Mouse (Mus musculus) urinary bladder, postnatal 4 days (tissue): ENCODE measurements around the gene Eps8.
A peak's percentile ranks its signal among the peaks of the same experiment; 100 is the strongest.
"Not testable (repeated sequence)": the region's sequence is repeated elsewhere in the genome, so short reads cannot be mapped to it uniquely, and the experiment has no call there.

ENCODE experiments used
- DNase-seq, 2 experiments: peaks; one replicate each; pipeline ENCODE4 v3.0.0; 2021 to 2022; ENCODE audit warnings: low spot score in 2 of 2

Eps8 gene

DNA sequence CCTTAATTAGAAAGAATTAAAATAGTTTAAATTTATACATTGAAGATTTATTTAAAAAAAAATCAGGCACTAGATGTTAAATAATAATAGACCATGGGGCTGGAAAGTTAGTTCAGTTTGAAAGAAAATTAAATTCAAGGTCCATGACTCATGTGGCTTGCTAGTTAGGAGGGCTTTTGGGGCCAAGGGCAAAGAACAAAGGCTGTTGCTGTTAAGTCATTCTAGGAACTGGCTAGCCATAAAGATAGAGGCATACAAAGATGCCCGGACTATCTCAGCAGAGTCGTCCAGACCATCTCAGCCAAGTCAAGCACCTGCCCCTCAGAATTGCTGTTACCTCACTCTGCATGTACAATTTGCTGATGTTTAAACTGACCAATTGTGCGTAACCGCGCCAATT lies 179.0 kb downstream of the Eps8 start:
- not testable (repeated sequence) for DNase-seq

DNA sequence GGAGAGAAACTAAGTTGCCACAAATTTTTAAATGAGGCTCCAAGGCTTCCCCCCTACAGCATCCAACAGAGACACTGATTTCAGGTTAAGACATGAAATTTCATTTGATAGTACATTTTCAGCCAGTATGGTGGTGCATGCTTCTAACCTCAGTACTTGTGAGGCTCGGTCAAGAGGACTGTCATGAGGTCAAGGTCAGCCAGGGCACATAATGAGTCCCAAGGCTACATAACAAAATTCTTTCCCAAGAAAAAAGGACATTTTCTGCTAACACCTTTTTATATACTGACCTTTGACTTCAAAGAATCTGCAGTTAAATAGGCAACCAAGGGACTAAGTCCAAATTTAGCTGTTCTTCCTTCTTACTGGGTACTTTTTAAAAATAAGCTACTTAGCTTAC lies 181.2 kb downstream of the Eps8 start:
- DNase-seq, result no peak

- no peak for DNase-seq
These were observed 182.5 kb downstream of the Eps8 start for GRCm38 (mm10) chr6:137472129-137472528.

DNA sequence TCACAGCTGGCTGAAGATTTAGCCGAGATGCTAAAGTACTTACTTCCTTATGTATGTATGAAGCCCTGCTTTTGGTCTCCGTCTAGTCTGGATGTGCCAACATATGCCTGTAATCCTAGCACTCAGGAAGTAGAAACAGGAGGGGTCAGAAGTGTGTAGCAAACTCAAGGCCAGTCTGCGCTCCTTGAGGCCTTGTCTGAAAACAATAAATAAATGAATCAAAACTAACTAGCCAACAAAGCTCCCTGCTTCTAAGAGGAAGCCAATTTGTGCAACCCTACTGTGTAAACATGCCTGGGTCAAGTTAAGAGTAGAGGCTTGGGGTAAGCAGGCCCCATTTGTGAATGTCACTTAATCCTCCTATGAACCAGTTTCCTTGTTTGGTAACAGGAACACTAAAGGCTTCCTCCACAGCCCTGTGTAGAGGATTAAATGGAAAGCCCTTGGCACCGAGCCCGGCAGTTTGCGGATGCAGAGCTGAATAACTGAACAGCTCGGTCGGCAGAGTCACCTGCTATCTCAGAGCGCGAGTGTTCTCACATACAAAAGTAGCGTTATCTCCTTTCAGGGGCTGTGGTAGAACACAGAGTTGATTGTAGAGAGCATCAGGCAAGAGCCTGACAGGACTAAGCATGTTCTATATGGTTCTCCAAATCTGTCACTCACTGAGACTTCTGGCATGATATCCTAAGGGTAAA lies 183.6 kb downstream of the Eps8 start:
- DNase-seq, result peak; percentile 77 to 89

DNA sequence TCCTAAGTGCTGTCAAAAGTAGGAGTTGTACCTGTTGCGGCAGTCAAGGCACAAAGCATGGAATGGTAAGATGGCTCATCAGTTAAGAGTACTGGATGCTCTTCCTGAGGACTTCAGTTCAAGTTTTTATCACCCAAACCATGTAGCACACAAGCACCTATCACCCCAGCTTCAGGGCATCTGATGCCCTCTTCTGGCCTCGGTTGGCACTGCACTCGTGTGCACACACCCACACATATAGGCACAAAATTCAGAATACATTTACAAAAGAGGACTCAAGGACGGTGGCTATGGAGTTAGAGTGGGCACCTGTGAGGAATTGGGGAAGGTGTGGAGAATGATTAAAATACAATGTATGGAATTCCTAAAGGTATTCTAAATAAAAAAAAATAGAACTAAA lies 185.1 kb downstream of the Eps8 start:
- no peak for DNase-seq

DNA sequence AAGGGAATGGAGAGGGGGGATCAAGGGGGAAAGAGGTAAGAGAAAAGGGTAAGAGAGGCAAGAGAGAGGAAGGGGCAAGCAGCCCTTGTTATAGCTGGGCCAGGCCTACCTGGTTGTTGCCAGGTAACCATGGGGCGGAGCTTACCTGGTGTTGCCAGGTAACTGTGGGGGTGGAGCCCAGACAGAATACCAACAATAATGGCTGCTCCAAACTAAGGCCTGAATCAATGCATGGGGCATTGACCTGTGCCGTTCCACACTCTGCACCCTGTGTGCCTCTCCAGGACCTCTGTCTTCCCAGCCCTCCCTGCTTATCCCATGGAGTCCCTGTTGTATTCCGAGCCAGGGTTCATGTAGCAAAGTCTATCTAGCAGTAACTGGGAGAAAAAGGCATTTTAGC lies 187.0 kb downstream of the Eps8 start:
- no peak for DNase-seq

DNA sequence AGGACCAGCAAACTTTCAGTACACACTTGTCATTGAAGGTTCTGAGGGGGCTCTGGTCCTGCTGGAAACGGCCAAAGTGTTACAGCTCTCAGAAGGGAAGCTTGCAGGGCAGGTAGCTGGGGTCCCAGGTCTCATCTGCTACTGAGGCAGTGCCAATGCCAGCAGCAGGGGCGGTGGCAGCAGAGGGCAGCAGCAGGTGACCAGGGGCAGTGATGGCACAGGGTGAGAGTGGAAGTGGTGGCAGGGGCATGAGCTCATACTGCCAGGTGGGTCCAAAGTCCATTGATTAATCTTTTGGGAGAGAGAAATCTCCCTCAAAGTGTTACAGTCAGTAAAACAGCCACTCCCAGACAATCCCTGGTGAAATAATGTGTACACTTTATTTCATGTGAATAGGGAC lies 188.4 kb downstream of the Eps8 start:
- no peak for DNase-seq

GRCm38 (mm10) chr6:137465253-137465652 lies 189.4 kb downstream of the Eps8 start:
- DNase-seq, result peak in 1 of 2 experiments; percentile 44

DNA sequence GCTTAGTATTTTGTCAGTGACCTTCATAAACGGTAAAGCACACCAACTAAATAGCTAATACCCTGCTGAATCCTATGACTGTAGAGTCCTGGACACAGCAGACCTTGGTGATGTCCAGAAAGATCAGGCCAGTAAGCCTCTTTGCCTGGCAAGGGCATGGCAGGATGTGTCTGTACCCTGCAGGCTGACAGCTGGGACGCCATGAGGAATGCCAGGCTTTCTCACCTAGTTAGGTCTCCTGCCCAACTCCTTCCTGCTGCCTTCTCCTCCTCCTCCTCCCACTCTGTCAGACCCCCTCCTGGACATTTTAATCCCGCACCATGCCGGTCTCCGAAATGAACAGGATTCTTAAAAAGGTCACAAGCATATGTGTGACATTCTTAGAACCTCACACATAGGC lies 190.9 kb downstream of the Eps8 start:
- DNase-seq, result no peak

DNA sequence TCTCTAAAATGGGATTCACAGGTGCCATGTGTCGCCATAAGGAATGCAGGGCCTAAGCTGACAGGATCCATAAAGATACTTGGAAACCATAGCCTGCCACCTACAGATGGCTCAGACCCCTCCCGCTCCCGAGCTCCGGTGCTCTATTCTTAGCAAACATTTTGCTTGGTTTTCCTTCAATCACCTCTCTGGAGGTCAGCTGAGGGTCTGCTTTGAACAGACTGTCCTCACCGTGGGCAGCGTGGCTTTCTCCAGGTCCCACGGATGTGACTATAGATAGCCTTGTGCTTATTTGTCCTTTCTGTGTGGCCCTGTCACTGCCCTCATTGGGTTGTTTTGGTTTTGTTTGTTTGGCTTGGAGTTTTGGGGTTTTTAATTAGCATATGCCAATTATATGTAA lies 196.5 kb downstream of the Eps8 start:
- no peak for DNase-seq

- peak in 1 of 2 experiments; percentile 25 for DNase-seq
These were observed 197.5 kb downstream of the Eps8 start for GRCm38 (mm10) chr6:137457210-137457609.

DNA sequence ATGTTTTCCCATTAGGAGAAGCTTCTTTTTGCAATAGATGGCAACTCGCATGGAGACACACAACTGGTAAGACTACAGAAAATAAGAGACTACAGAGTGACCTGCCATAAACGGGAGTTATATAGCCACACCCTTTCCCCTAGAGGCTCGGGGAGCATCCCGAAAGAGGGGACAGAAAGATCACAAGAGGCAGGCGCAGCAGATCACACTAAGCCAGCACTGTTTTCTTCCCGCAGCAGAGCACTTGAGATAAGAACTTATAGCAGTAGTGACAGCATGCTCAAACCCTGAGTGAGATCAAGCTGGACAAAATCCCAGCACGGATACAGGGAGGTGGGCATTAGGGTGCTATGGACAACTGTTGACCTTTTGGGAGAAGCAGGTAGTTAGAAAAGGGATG lies 198.6 kb downstream of the Eps8 start:
- no peak for DNase-seq

GRCm38 (mm10) chr6:137455537-137456041 lies 199.1 kb downstream of the Eps8 start:
- peak in 1 of 2 experiments; percentile 42 for DNase-seq

DNA sequence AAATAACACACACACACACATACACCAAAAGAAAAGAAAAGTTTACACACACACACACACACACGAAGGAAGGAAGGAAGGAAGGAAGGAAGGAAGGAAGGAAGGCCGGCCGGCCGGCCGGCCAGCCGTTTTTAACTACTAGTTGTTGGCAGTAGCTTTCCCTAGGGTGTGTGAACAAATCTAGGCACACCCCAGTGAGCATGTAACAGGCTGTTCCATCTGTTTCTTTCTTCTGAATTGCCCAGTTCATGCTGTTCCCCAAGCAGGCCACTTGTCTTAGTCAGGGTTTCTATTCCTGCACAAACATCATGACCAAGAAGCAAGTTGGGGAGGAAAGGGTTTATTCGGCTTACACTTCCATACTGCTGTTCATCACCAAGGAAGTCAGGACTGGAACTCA lies 208.6 kb downstream of the Eps8 start:
- not testable (repeated sequence) for DNase-seq

- no peak for DNase-seq
These were observed 211.6 kb downstream of the Eps8 start for GRCm38 (mm10) chr6:137443089-137443488.

DNA sequence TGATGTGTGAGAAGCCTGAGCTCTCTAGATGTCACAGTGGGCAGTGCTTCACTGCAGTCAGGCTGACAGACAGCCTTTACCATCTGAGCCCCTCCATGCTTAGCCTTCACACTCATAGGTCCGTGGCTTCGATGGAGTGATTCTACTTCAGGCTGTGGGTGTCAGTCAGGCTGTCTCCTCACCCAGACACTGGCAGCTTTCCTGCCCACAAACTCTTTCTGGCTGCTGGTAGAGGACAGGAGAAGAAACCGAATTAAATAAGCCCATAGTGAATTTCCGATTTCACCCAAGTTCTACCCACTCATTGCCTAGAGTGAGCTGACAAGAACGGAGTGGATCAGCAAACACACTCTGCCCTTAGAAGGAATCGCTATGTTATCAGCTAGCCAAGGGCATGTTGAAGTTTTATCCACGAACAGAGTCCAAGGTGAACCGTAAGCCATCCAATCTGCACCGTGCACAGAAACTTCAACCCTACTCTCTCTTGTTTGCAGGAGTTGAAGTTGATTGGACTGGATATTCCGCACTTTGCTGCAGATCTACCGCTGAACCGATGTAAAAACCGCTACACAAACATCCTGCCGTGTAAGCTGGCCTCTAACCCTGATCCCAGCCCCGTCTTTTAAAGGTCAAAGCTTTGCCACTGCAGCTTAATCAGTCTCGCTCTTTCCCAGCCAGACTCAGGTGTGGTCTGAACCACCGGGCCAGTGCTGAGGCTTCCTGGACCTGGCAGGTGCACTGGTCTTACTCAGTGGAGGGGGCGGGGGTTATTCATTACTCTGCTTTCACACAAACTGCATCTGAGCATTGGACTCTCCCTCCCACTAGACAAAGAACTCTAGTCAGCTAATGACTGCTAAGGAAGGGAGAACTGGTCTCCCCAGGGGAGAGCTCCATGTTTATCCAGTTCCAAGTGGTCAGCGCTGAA lies 213.9 kb downstream of the Eps8 start:
- DNase-seq, result no peak

DNA sequence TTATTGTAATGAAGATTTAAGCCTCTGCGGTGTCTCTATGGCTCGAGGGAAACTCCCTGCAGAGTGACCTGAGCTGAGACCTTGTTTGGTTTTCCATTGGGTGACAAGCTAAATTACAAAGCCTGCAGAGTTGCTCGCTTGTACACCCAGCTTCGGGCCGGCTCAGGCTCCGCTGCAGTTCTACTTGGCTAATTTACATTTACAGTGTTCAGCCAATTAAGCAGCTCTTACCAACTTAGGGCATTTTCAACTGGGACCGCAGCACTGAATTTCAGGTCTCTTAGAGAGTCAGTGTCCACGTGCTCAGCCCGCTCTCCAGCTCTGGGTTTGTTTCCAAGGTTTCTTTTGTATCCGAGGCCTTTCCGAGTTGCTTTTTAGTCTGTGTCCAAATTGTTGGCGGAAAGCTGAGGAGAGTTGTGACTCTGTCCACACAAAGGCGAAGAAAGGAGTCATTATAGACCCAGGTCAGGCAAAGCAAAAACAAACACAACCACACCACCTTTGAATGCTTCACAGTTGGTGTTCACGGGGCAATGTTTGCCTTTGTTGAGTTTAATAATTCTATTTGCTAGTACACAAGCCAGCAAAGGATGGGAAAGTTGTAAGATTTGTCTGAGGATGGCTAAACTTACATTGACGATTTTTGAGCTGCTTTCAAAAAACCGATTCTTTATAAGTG lies 216.6 kb downstream of the Eps8 start:
- no peak for DNase-seq

DNA sequence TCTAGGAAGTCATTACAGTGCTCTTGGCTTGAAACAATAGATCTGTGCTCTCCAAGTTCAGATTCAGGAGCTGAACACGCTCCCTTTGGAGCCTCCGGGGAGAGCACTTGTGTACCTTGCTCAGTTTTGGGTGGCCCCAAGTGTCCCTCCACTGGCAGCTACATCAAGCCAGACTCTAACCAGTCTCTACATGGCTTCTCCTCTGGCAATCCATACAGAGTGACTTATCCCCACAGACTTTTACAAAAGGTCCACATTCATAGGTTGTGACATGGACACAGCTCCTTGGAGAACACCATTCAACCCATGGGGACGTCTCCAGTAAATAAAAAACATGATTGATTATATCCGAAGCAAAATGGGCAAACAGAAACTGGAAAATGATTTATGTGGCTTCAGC lies 217.2 kb downstream of the Eps8 start:
- no peak for DNase-seq

DNA sequence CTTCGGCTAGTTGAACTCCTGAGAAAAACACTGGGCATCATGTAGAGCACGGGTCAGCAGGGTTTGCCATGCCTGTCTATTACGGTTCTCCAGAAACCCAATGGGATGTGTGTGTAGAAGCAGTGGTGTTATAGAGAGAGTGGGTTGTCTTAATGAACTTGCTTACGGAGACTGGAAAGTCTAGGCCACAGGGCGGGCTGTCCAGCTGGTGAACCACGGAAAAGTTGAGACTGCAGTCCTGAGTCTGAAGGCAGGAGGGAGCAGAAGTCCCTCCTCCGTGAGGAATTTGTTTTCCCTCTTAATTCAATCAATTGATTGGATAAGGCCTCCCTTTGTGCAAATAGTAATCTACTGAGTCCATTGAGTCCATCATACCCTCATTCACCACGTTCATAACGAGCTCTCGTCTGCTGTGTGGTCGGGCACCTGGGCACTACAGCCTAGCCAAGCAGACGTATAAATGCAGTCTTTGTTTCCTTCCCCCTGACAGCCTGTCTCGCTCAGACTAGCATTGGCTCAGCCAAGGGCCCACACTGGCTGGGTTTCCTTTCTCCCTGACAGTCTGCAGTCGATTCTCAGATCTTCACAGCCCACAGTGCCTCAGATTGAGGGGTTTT lies 221.0 kb downstream of the Eps8 start:
- DNase-seq, result no peak
